ENCODE assay signal across 8 mouse cellular contexts in genomic region chr11:77348985-77349384, GRCm38 (mm10).
DNase-seq lines count a peak whose midpoint lies in the region; ATAC-seq and TF ChIP-seq lines count a peak whose summit lies in the region.

No protein-coding gene starts in this region.

- H3K36me3 ChIP-seq in lung, embryonic 15.5 days, result no peaks in the 10 kb centered on the region
- H3K36me3 ChIP-seq in embryonic facial prominence, embryonic 11.5 days (replicated peaks; ENCODE audit: control insufficient read depth, insufficient read depth, low read depth, low read length), result no peaks in the 10 kb centered on the region
- no peaks in the 10 kb centered on the region for H3K36me3 ChIP-seq in intestine, embryonic 16.5 days (ENCODE audit: control insufficient read depth, insufficient read depth, low read length)
- H3K36me3 ChIP-seq in midbrain, postnatal 0 days (ENCODE audit: insufficient read depth, low read length), result no peaks in the 10 kb centered on the region

- H3K27ac ChIP-seq in lung, embryonic 15.5 days, result no peak overlapping the region
- H3K27ac ChIP-seq in embryonic facial prominence, embryonic 11.5 days (replicated peaks; ENCODE audit: low read depth, low read length), result no peak overlapping the region
- no peak overlapping the region for H3K27ac ChIP-seq in intestine, embryonic 16.5 days (ENCODE audit: low read length)
- no peak overlapping the region for H3K27ac ChIP-seq in midbrain, postnatal 0 days (ENCODE audit: low read depth, low read length)

- no peak for ATAC-seq in lung, embryonic 15.5 days (ENCODE audit: borderline replicate concordance, extremely low read depth, low FRiP score, low TSS enrichment)
- ATAC-seq in embryonic facial prominence, embryonic 11.5 days (replicated peaks; ENCODE audit: insufficient number of reproducible peaks, low FRiP score, low TSS enrichment, low read depth), result no peak
- no peak for ATAC-seq in intestine, embryonic 16.5 days
- no peak for ATAC-seq in midbrain, postnatal 0 days (ENCODE audit: low FRiP score)

- no peaks in the 10 kb centered on the region; the same call in 1 of the 2 replicates for H3K27me3 ChIP-seq in lung, embryonic 15.5 days
- no peaks in the 10 kb centered on the region for H3K27me3 ChIP-seq in embryonic facial prominence, embryonic 11.5 days (ENCODE audit: control insufficient read depth, insufficient read depth, low read length)
- H3K27me3 ChIP-seq in intestine, embryonic 16.5 days (replicated peaks; ENCODE audit: control insufficient read depth, insufficient read depth, low read length), result no peaks in the 10 kb centered on the region
- no peaks in the 10 kb centered on the region for H3K27me3 ChIP-seq in midbrain, postnatal 0 days (ENCODE audit: insufficient read depth, low read length)

- peak overlapping the region; percentile 59 for H3K4me3 ChIP-seq in lung, embryonic 15.5 days
- H3K4me3 ChIP-seq in embryonic facial prominence, embryonic 11.5 days (ENCODE audit: low read depth, low read length), result peak overlapping the region; percentile 61
- H3K4me3 ChIP-seq in intestine, embryonic 16.5 days (ENCODE audit: low read length), result peak overlapping the region; percentile 65
- peak overlapping the region; percentile 56 for H3K4me3 ChIP-seq in midbrain, postnatal 0 days (ENCODE audit: low read depth, low read length)

- TF ChIP-seq CTCF in midbrain, postnatal 0 days (IDR thresholded peaks at IDR 0.05), result no peak

- H3K9ac ChIP-seq in lung, embryonic 15.5 days, result peak overlapping the region; percentile 41
- H3K9ac ChIP-seq in embryonic facial prominence, embryonic 11.5 days (replicated peaks; ENCODE audit: low read length), result no peak overlapping the region
- peak overlapping the region; percentile 70 for H3K9ac ChIP-seq in intestine, embryonic 16.5 days (ENCODE audit: low read depth, low read length)
- H3K9ac ChIP-seq in midbrain, postnatal 0 days (replicated peaks; ENCODE audit: low read length, poor library complexity, severe bottlenecking), result no peak overlapping the region

- 27% methylated on average over 6 of the region's 6 CpGs for WGBS in lung, embryonic 15.5 days
- 34% methylated on average over 6 of the region's 6 CpGs for WGBS in embryonic facial prominence, embryonic 11.5 days
- 39% methylated on average over 6 of the region's 6 CpGs for WGBS in intestine, embryonic 16.5 days
- WGBS in midbrain, postnatal 0 days, result 35% methylated on average over 6 of the region's 6 CpGs

- no peak for DNase-seq in lung, postnatal 4 days
- DNase-seq in embryonic facial prominence, embryonic 11.5 days (ENCODE audit: low spot score), result no peak
- no peak for DNase-seq in midbrain, postnatal 0 days (ENCODE audit: low spot score)
- no peak for DNase-seq in layer of hippocampus, adult 9-10 months (ENCODE audit: low spot score)
- no peak for DNase-seq in cerebellum, postnatal 14 days
- DNase-seq in frontal cortex, postnatal 10 days (ENCODE audit: low spot score in 2 of 2), result no peak

- H3K4me1 ChIP-seq in lung, embryonic 15.5 days, result peaks cover 12% of the 10 kb centered on the region; the same call in 1 of the 2 replicates
- no peaks in the 10 kb centered on the region for H3K4me1 ChIP-seq in embryonic facial prominence, embryonic 11.5 days (ENCODE audit: control insufficient read depth, insufficient read depth, low read length)
- peaks cover 2% of the 10 kb centered on the region; the same call in 1 of the 2 replicates for H3K4me1 ChIP-seq in intestine, embryonic 16.5 days (ENCODE audit: control insufficient read depth, insufficient read depth, low read length)
- H3K4me1 ChIP-seq in midbrain, postnatal 0 days (ENCODE audit: insufficient read depth, low read length), result peaks cover 3% of the 10 kb centered on the region; the same call in 1 of the 2 replicates

- no peaks in the 10 kb centered on the region for H3K9me3 ChIP-seq in lung, embryonic 15.5 days
- no peaks in the 10 kb centered on the region for H3K9me3 ChIP-seq in embryonic facial prominence, embryonic 11.5 days (replicated peaks; ENCODE audit: control insufficient read depth, low read length)
- no peaks in the 10 kb centered on the region for H3K9me3 ChIP-seq in intestine, embryonic 16.5 days (ENCODE audit: control insufficient read depth, low read length)
- no peaks in the 10 kb centered on the region for H3K9me3 ChIP-seq in midbrain, postnatal 0 days (ENCODE audit: low read length)

- H3K4me2 ChIP-seq in lung, embryonic 15.5 days, result peak overlapping the region; percentile 64
- H3K4me2 ChIP-seq in embryonic facial prominence, embryonic 11.5 days (ENCODE audit: low read depth, low read length), result peak overlapping the region; percentile 63
- H3K4me2 ChIP-seq in intestine, embryonic 16.5 days (ENCODE audit: low read depth, low read length), result peak overlapping the region; percentile 62
- H3K4me2 ChIP-seq in midbrain, postnatal 0 days (ENCODE audit: low read depth, low read length, poor library complexity, severe bottlenecking), result peak overlapping the region; percentile 98

Comparison
In these comparisons a context has a peak if more than half of its experiments do, and no peak if none do; other contexts are left out.
1. H3K9ac ChIP-seq: peak in lung, embryonic 15.5 days (single experiment) and intestine, embryonic 16.5 days (single experiment); none in embryonic facial prominence, embryonic 11.5 days (single experiment) and midbrain, postnatal 0 days (single experiment).
2. Peak in every context shown above with its lines, with median percentiles within 50 percentile points of each other: H3K4me2 ChIP-seq and H3K4me3 ChIP-seq.